Comparison of ENCODE assay signal across 25 mouse cellular contexts in genomic region chr6:102567496-102567895, GRCm38 (mm10). TPM values are rescaled to one million over a fixed set of nuclear protein-coding genes. Genes with fewer than 3 reads are reported as not detected.
DNase-seq lines count a peak whose midpoint lies in the region; ATAC-seq and TF ChIP-seq lines count a peak whose summit lies in the region.
"Had no signal": no experiment of that assay in that cellular context is flagged by ENCODE, and none has a peak within 500 bp of the region (broad histone marks: within the 10 kb centered on the region; RNA-seq: fewer than 3 reads in every experiment).

No protein-coding gene starts in this region.

- 0 out of 2 replicates have a peak, but pooled peaks cover 6% of the 10 kb centered on the region for H3K4me1 ChIP-seq in embryonic facial prominence, embryonic 15.5 days
- H3K4me1 ChIP-seq in embryonic facial prominence, embryonic 10.5 days: peaks cover 16% of the 10 kb centered on the region; the same call in 1 of the 2 replicates
- no peaks in the 10 kb centered on the region; the same call in 1 of the 2 replicates for H3K4me1 ChIP-seq in limb, embryonic 14.5 days (ENCODE audit: control insufficient read depth, insufficient read depth, low read length)
- H3K4me1 ChIP-seq in limb, embryonic 10.5 days: peaks cover 4% of the 10 kb centered on the region; the same call in 1 of the 2 replicates
- peaks cover 19% of the 10 kb centered on the region for H3K4me1 ChIP-seq in liver, embryonic 16.5 days (ENCODE audit: control insufficient read depth, low read depth, low read length)
- no peaks in the 10 kb centered on the region; the same call in 1 of the 2 replicates for H3K4me1 ChIP-seq in liver, embryonic 11.5 days (replicated peaks; ENCODE audit: control insufficient read depth, insufficient read depth, low read length)
- H3K4me1 ChIP-seq in liver, postnatal 0 days (ENCODE audit: insufficient read depth): no peaks in the 10 kb centered on the region
- H3K4me1 ChIP-seq in forebrain, embryonic 16.5 days (replicated peaks; ENCODE audit: control insufficient read depth, insufficient read depth, low read length): peaks cover 9% of the 10 kb centered on the region
- H3K4me1 ChIP-seq: embryonic facial prominence, embryonic 12.5 days; heart, embryonic 10.5 days had no signal

- H3K9ac ChIP-seq in embryonic facial prominence, embryonic 15.5 days: no peak overlapping the region
- no peak overlapping the region for H3K9ac ChIP-seq in limb, embryonic 14.5 days (ENCODE audit: low read depth, low read length, severe bottlenecking)
- no peak overlapping the region for H3K9ac ChIP-seq in liver, embryonic 16.5 days (ENCODE audit: low read depth, low read length)
- no peak overlapping the region for H3K9ac ChIP-seq in liver, embryonic 11.5 days (ENCODE audit: low read depth, low read length)
- H3K9ac ChIP-seq in liver, postnatal 0 days (replicated peaks): no peak overlapping the region
- no peak overlapping the region for H3K9ac ChIP-seq in forebrain, embryonic 16.5 days (replicated peaks; ENCODE audit: low read depth, low read length)
- H3K9ac ChIP-seq: embryonic facial prominence, embryonic 12.5 days; forebrain, embryonic 12.5 days; forebrain, embryonic 15.5 days; heart, embryonic 13.5 days; hindbrain, embryonic 12.5 days; hindbrain, embryonic 15.5 days had no signal

- H3K27me3 ChIP-seq in embryonic facial prominence, embryonic 15.5 days: peaks cover 21% of the 10 kb centered on the region
- H3K27me3 ChIP-seq in embryonic facial prominence, embryonic 10.5 days (replicated peaks; ENCODE audit: low read depth, poor library complexity, severe bottlenecking): peaks cover 15% of the 10 kb centered on the region
- peaks cover 13% of the 10 kb centered on the region for H3K27me3 ChIP-seq in limb, embryonic 14.5 days (ENCODE audit: control insufficient read depth, insufficient read depth, low read length)
- peaks cover 21% of the 10 kb centered on the region for H3K27me3 ChIP-seq in limb, embryonic 10.5 days (ENCODE audit: low read depth, poor library complexity, severe bottlenecking)
- H3K27me3 ChIP-seq in liver, embryonic 16.5 days (ENCODE audit: control insufficient read depth, insufficient read depth, low read depth, low read length): peaks cover 13% of the 10 kb centered on the region
- peaks cover 10% of the 10 kb centered on the region; the same call in 1 of the 2 replicates for H3K27me3 ChIP-seq in liver, embryonic 11.5 days (replicated peaks; ENCODE audit: control insufficient read depth, insufficient read depth, low read length)
- peaks cover 11% of the 10 kb centered on the region; the same call in 1 of the 2 replicates for H3K27me3 ChIP-seq in liver, postnatal 0 days (ENCODE audit: insufficient read depth, low read length)
- H3K27me3 ChIP-seq in forebrain, embryonic 16.5 days (replicated peaks; ENCODE audit: control insufficient read depth, insufficient read depth, low read length): no peaks in the 10 kb centered on the region
- H3K27me3 ChIP-seq: hindbrain, embryonic 15.5 days had no signal

- H3K9me3 ChIP-seq in embryonic facial prominence, embryonic 15.5 days (replicated peaks): no peaks in the 10 kb centered on the region
- no peaks in the 10 kb centered on the region for H3K9me3 ChIP-seq in embryonic facial prominence, embryonic 10.5 days
- H3K9me3 ChIP-seq in limb, embryonic 14.5 days (ENCODE audit: control insufficient read depth, low read length): no peaks in the 10 kb centered on the region
- H3K9me3 ChIP-seq in limb, embryonic 10.5 days (replicated peaks): no peaks in the 10 kb centered on the region
- H3K9me3 ChIP-seq in liver, embryonic 16.5 days (replicated peaks; ENCODE audit: control insufficient read depth, low read length): no peaks in the 10 kb centered on the region
- H3K9me3 ChIP-seq in liver, embryonic 11.5 days (ENCODE audit: control insufficient read depth, low read length): no peaks in the 10 kb centered on the region
- no peaks in the 10 kb centered on the region for H3K9me3 ChIP-seq in liver, postnatal 0 days (ENCODE audit: low read length)
- H3K9me3 ChIP-seq in forebrain, embryonic 16.5 days (ENCODE audit: control insufficient read depth, low read length): no peaks in the 10 kb centered on the region; the same call in 1 of the 2 replicates
- H3K9me3 ChIP-seq: embryonic facial prominence, embryonic 12.5 days; forebrain, embryonic 15.5 days; heart, embryonic 10.5 days; heart, embryonic 13.5 days; hindbrain, embryonic 12.5 days; hindbrain, embryonic 15.5 days had no signal

- no peaks in the 10 kb centered on the region for H3K36me3 ChIP-seq in embryonic facial prominence, embryonic 15.5 days
- H3K36me3 ChIP-seq in embryonic facial prominence, embryonic 10.5 days (replicated peaks): no peaks in the 10 kb centered on the region
- no peaks in the 10 kb centered on the region for H3K36me3 ChIP-seq in limb, embryonic 14.5 days (ENCODE audit: control insufficient read depth, insufficient read depth, low read length)
- H3K36me3 ChIP-seq in limb, embryonic 10.5 days: no peaks in the 10 kb centered on the region
- no peaks in the 10 kb centered on the region for H3K36me3 ChIP-seq in liver, embryonic 16.5 days (ENCODE audit: control insufficient read depth, insufficient read depth)
- H3K36me3 ChIP-seq in liver, embryonic 11.5 days (ENCODE audit: control insufficient read depth, insufficient read depth, low read length): no peaks in the 10 kb centered on the region
- no peaks in the 10 kb centered on the region for H3K36me3 ChIP-seq in liver, postnatal 0 days (replicated peaks; ENCODE audit: insufficient read depth, low read length)
- no peaks in the 10 kb centered on the region for H3K36me3 ChIP-seq in forebrain, embryonic 16.5 days (ENCODE audit: control insufficient read depth, insufficient read depth)
- H3K36me3 ChIP-seq: embryonic facial prominence, embryonic 12.5 days; forebrain, embryonic 12.5 days; forebrain, embryonic 15.5 days; heart, embryonic 10.5 days; heart, embryonic 13.5 days; hindbrain, embryonic 12.5 days; hindbrain, embryonic 15.5 days had no signal

- TF ChIP-seq POLR2A in limb, embryonic 14.5 days (IDR thresholded peaks at IDR 0.05; ENCODE audit: borderline replicate concordance, extremely low read depth, insufficient read depth, insufficient read length): no peak

- peak; percentile 38; the same call in 1 of the 2 replicates for TF ChIP-seq EP300 in liver, postnatal 0 days (IDR thresholded peaks at IDR 0.05; ENCODE audit: low read depth)

- 0 out of 2 replicates have a peak overlapping the region, but pooled peaks have one; percentile 25 for H3K27ac ChIP-seq in embryonic facial prominence, embryonic 15.5 days (replicated peaks)
- no peak overlapping the region for H3K27ac ChIP-seq in embryonic facial prominence, embryonic 10.5 days (replicated peaks)
- no peak overlapping the region for H3K27ac ChIP-seq in limb, embryonic 14.5 days (replicated peaks; ENCODE audit: low read depth, low read length)
- no peak overlapping the region for H3K27ac ChIP-seq in limb, embryonic 10.5 days
- 0 out of 2 replicates have a peak overlapping the region, but pooled peaks have one; percentile 16 for H3K27ac ChIP-seq in liver, embryonic 16.5 days (ENCODE audit: low read length)
- H3K27ac ChIP-seq in liver, embryonic 11.5 days (ENCODE audit: low read depth, low read length): no peak overlapping the region
- no peak overlapping the region for H3K27ac ChIP-seq in liver, postnatal 0 days (ENCODE audit: low read depth)
- no peak overlapping the region for H3K27ac ChIP-seq in forebrain, embryonic 16.5 days (ENCODE audit: low read length)
- H3K27ac ChIP-seq: embryonic facial prominence, embryonic 12.5 days; forebrain, embryonic 12.5 days; forebrain, embryonic 15.5 days; heart, adult 2 months; heart, embryonic 10.5 days; heart, embryonic 13.5 days; hindbrain, embryonic 12.5 days; hindbrain, embryonic 15.5 days had no signal

- no peak for DNase-seq in embryonic facial prominence, embryonic 10.5 days (ENCODE audit: low spot score)
- DNase-seq in limb, embryonic 14.5 days (ENCODE audit: low spot score): peak; percentile 37
- no peak for DNase-seq in limb, embryonic 10.5 days (ENCODE audit: low spot score)
- DNase-seq in liver, embryonic 11.5 days (ENCODE audit: low spot score): no peak
- DNase-seq in liver, postnatal 0 days: no peak
- DNase-seq: adrenal gland, postnatal 10 days; adrenal gland, postnatal 36 days; cerebellum, adult 18-20 months; cerebellum, adult 9-10 months; cerebellum, postnatal 14 days; gastrocnemius, postnatal 10 days; gastrocnemius, postnatal 36 days; heart, adult 2 months had no signal

- H3K4me3 ChIP-seq in embryonic facial prominence, embryonic 15.5 days (replicated peaks): no peak overlapping the region
- H3K4me3 ChIP-seq in embryonic facial prominence, embryonic 10.5 days: no peak overlapping the region
- no peak overlapping the region for H3K4me3 ChIP-seq in limb, embryonic 14.5 days (replicated peaks; ENCODE audit: low read length)
- H3K4me3 ChIP-seq in limb, embryonic 10.5 days: no peak overlapping the region
- no peak overlapping the region for H3K4me3 ChIP-seq in liver, embryonic 16.5 days (ENCODE audit: low read depth, low read length)
- no peak overlapping the region for H3K4me3 ChIP-seq in liver, embryonic 11.5 days (ENCODE audit: low read depth, low read length)
- H3K4me3 ChIP-seq in liver, postnatal 0 days (ENCODE audit: low read depth, low read length): no peak overlapping the region
- no peak overlapping the region for H3K4me3 ChIP-seq in forebrain, embryonic 16.5 days (replicated peaks; ENCODE audit: low read length)
- H3K4me3 ChIP-seq: embryonic facial prominence, embryonic 12.5 days; erythroblast, embryonic 14.5 days; forebrain, embryonic 12.5 days; forebrain, embryonic 15.5 days; heart, adult 2 months; heart, embryonic 10.5 days; heart, embryonic 13.5 days; hindbrain, embryonic 12.5 days; hindbrain, embryonic 15.5 days had no signal

- WGBS in embryonic facial prominence, embryonic 15.5 days: 61% methylated on average over 1 of the region's 1 CpGs
- 87% methylated on average over 1 of the region's 1 CpGs for WGBS in embryonic facial prominence, embryonic 10.5 days
- 60% methylated on average over 1 of the region's 1 CpGs for WGBS in limb, embryonic 14.5 days
- WGBS in limb, embryonic 10.5 days: 92% methylated on average over 1 of the region's 1 CpGs
- 21% methylated on average over 1 of the region's 1 CpGs for WGBS in liver, embryonic 16.5 days (ENCODE audit: insufficient replicate concordance)
- WGBS in liver, embryonic 11.5 days: 60% methylated on average over 1 of the region's 1 CpGs
- WGBS in liver, postnatal 0 days (ENCODE audit: insufficient replicate concordance): 45% methylated on average over 1 of the region's 1 CpGs
- WGBS in forebrain, embryonic 16.5 days: 73% methylated on average over 1 of the region's 1 CpGs

- no peak for TF ChIP-seq CTCF in liver, postnatal 0 days (IDR thresholded peaks at IDR 0.05; ENCODE audit: low read depth)

- H3K4me2 ChIP-seq in embryonic facial prominence, embryonic 15.5 days (replicated peaks): no peak overlapping the region
- H3K4me2 ChIP-seq in limb, embryonic 14.5 days (replicated peaks; ENCODE audit: low read depth, low read length, severe bottlenecking): no peak overlapping the region
- no peak overlapping the region for H3K4me2 ChIP-seq in liver, embryonic 16.5 days (ENCODE audit: low read depth, low read length)
- no peak overlapping the region for H3K4me2 ChIP-seq in liver, embryonic 11.5 days
- H3K4me2 ChIP-seq in liver, postnatal 0 days (ENCODE audit: low read depth, low read length): no peak overlapping the region
- H3K4me2 ChIP-seq in forebrain, embryonic 16.5 days (ENCODE audit: low read length): no peak overlapping the region
- H3K4me2 ChIP-seq: embryonic facial prominence, embryonic 12.5 days; forebrain, embryonic 12.5 days; forebrain, embryonic 15.5 days; heart, embryonic 13.5 days; hindbrain, embryonic 12.5 days; hindbrain, embryonic 15.5 days had no signal

- no peak for ATAC-seq in embryonic facial prominence, embryonic 15.5 days (ENCODE audit: insufficient number of reproducible peaks, low FRiP score, low TSS enrichment, low read depth)
- ATAC-seq in limb, embryonic 14.5 days (ENCODE audit: low FRiP score, low read depth): no peak
- ATAC-seq in liver, embryonic 16.5 days (ENCODE audit: low read depth): no peak
- no peak for ATAC-seq in liver, embryonic 11.5 days (replicated peaks; ENCODE audit: low FRiP score)
- no peak for ATAC-seq in liver, postnatal 0 days
- no peak for ATAC-seq in forebrain, embryonic 16.5 days
- ATAC-seq: forebrain, embryonic 15.5 days; Patski had no signal

RNA-seq across cellular contexts. Expression of gene Cntn3, which starts 5.4 kb away (rescaled TPM):
- 1.5 and 1.6 TPM in 2 replicates for polyA plus RNA-seq in embryonic facial prominence, embryonic 15.5 days (2015; fragmentation: Nextera tagmentation; extraction: Ambion mirVana)
- 0.26 and 0.32 TPM in 2 replicates for polyA plus RNA-seq in embryonic facial prominence, embryonic 10.5 days (2016; fragmentation: Nextera tagmentation; extraction: Ambion mirVana)
- 2.6 and 2.9 TPM in 2 replicates for polyA plus RNA-seq in limb, embryonic 14.5 days (2012; rRNA removed)
- polyA plus RNA-seq in limb, embryonic 14.5 days (2014; fragmentation: Nextera tagmentation; extraction: Ambion mirVana): 2.2 and 3.2 TPM in 2 replicates
- 0.15 and 0.18 TPM in 2 replicates for polyA plus RNA-seq in limb, embryonic 10.5 days (2016; fragmentation: Nextera tagmentation; extraction: Ambion mirVana)
- polyA plus RNA-seq in liver, embryonic 16.5 days (2015; fragmentation: Nextera tagmentation; extraction: Ambion mirVana): 0.74 and 0.97 TPM in 2 replicates
- polyA plus RNA-seq in liver, embryonic 11.5 days (2014; fragmentation: Nextera tagmentation; extraction: Ambion mirVana): 0.74 and 0.78 TPM in 2 replicates
- 0.34 and 0.37 TPM in 2 replicates for polyA plus RNA-seq in liver, postnatal 0 days (2015; fragmentation: Nextera tagmentation; extraction: Ambion mirVana)
- polyA plus RNA-seq in forebrain, embryonic 16.5 days (2015; fragmentation: Nextera tagmentation; extraction: Ambion mirVana): 2.1 and 2.7 TPM in 2 replicates

Comparison
In these comparisons a context has a peak if more than half of its experiments do, and no peak if none do; other contexts are left out.
1. H3K27ac ChIP-seq: peak in embryonic facial prominence, embryonic 15.5 days (single experiment) and liver, embryonic 16.5 days (single experiment); none in embryonic facial prominence, embryonic 10.5 days (single experiment), limb, embryonic 14.5 days (single experiment), limb, embryonic 10.5 days (single experiment), liver, embryonic 11.5 days (single experiment), liver, postnatal 0 days (single experiment) and forebrain, embryonic 16.5 days (single experiment).